Mouse (Mus musculus) neural tube, embryonic 15.5 days (tissue): Measurements from ENCODE around the gene A530016L24Rik. TPM values are rescaled to one million over a fixed set of nuclear protein-coding genes. Genes with fewer than 3 reads are reported as not detected.

Source experiments
- ATAC-seq: fragments of 200-750 bp; cut with Nextera tagmentation; 2 replicates; pipeline ENCODE4 v1.8.0; 2017; ENCODE audit warnings: mild to moderate bottlenecking, moderate TSS enrichment, moderate library complexity; ENCODE audit not compliant: low FRiP score
- H3K27ac ChIP-seq: fragments of 300-500 bp; sonication (generic); replicated peaks from 2 replicates; pipeline ENCODE4 v1.5.1; 2015; ENCODE audit warnings: mild to moderate bottlenecking, inconsistent platforms
- H3K27me3 ChIP-seq: fragments of 300-500 bp; sonication (generic); replicated peaks from 2 replicates; pipeline ENCODE4 v1.6.1; 2015; ENCODE audit warnings: inconsistent platforms
- H3K36me3 ChIP-seq: fragments of 300-500 bp; sonication (generic); 2 replicates; pipeline ENCODE4 v1.6.1; 2015; ENCODE audit warnings: inconsistent platforms
- H3K4me1 ChIP-seq: fragments of 300-500 bp; sonication (generic); 2 replicates; pipeline ENCODE4 v1.6.1; 2015; ENCODE audit warnings: inconsistent platforms
- H3K4me2 ChIP-seq: fragments of 300-500 bp; sonication (generic); 2 replicates; pipeline ENCODE4 v1.6.1; 2015; ENCODE audit warnings: inconsistent platforms, mild to moderate bottlenecking, moderate library complexity
- H3K4me3 ChIP-seq: fragments of 300-500 bp; sonication (generic); replicated peaks from 2 replicates; pipeline ENCODE4 v1.5.1; 2015; ENCODE audit warnings: mild to moderate bottlenecking, inconsistent platforms
- H3K9ac ChIP-seq: fragments of 300-500 bp; sonication (generic); replicated peaks from 2 replicates; pipeline ENCODE4 v1.6.1; 2015; ENCODE audit warnings: mild to moderate bottlenecking, inconsistent platforms
- H3K9me3 ChIP-seq: fragments of 300-500 bp; sonication (generic); replicated peaks from 2 replicates; pipeline ENCODE4 v1.6.1; 2016; ENCODE audit warnings: inconsistent platforms
- WGBS: fragments of 180-500 bp; shearing (Covaris S2); methylation state at CpG from one replicate; pipeline ENCODE4 v1.1.7; 2015; ENCODE audit warnings: mixed read lengths; 5-methylcytosine and 5-hydroxymethylcytosine counted together
- polyA plus RNA-seq: library from polyadenylated mRNA; unstranded; fragments of >200 nt; fragmentation: Nextera tagmentation; extraction: Ambion mirVana; gene quantifications from 2 replicates; pipeline ENCODE4 v1.2.1, GENCODE M21; 2015

Gene A530016L24Rik
- 0.06 and 0.20 TPM in 2 replicates for polyA plus RNA-seq

DNA sequence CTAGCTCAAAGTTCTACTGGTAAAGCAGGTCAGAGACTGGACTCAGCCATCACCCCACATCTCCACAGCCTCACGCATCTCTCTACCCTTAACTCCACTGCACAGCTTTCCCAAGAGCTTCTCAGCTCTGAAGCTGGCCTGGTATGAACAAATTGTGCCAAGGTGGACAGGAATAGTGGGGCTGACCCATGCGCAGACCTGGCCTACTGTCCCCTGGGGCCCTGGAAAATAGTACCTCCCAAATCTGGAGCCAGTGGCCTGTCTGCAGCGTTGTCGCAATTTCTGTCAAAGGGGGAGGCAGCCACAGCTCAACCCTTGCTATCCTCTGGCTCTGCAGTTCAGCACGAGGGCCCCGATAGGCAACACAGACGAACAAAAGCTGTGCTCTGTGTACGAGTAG lies at the start of gene A530016L24Rik:
TSS of gene A530016L24Rik (plus strand) at position 315 of the 400 bp plus-strand sequence.
- Histone ChIP-seq H3K27ac (no peak within 1 kb of the TSS), H3K36me3 (no peaks in the 10 kb centered on the region), H3K9ac (no peak within 1 kb of the TSS), H3K27me3 (peaks cover 11% of the 10 kb centered on the region; the same call in 1 of the 2 replicates), H3K4me2 (no peak within 1 kb of the TSS), H3K9me3 (no peaks in the 10 kb centered on the region), H3K4me3 (no peak within 1 kb of the TSS), H3K4me1 (peaks cover 20% of the 10 kb centered on the region)
- WGBS = 95% methylated on average over 8 of the region's 8 CpGs
- ATAC-seq = no peak

DNA sequence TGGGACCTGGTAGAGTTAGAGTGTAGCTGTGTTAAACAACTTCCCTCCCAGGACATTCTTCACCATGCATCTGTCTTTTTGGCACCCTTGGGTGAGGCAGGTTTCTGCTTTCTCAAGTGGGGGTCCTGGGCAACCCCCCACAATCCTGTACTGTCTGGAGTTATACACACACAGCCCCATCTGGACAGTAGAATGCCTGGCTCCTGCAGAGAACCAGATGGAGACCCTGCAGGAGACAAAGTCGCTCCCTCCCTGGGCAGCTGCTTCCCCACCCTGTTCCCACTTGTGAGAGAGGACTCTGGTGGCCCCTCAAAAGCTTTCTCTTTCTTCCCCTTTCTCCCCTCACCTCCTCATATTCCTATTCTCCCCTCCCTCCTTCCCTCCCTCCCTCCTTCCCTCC lies 49.3 kb upstream of the A530016L24Rik start:
- no peak for ATAC-seq

DNA sequence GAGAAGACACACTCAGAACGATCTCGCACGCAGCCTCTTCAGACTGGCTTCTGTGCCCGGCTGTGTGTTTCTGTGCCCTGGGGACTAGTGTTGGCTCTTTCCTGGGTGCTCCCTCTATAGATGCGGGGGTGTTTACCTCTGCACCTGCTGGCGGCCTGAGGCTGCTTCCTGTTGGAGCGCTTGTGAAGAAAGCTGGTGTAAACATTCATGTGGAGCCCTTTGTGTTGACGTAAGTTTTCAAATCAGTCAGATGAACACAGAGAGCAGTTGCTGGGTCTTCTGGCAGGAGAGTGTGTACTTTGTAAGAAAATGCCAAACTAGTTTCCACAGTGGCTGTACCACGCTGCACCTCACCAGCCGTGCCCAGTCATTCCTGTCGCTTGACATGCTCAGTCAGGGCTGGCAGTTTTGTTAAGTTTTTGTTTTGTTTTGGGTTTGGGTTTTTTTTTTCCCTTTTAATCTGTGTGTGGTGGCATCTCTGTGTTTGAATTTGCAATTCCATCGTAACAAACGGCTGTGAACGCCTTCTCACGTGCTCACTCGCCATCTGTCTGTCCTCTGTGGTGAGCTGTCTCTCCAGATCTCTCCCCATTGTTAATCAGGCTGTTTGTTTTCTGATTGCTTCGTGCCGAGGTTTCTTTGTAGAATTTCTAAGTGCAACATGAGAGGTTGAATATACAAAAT lies 40.0 kb upstream of the A530016L24Rik start:
- H3K36me3 ChIP-seq = no peaks in the 10 kb centered on the region
- peak overlapping the region; percentile 65 for H3K27ac ChIP-seq
- H3K9me3 ChIP-seq = no peaks in the 10 kb centered on the region
- ATAC-seq = no peak
- H3K27me3 ChIP-seq = no peaks in the 10 kb centered on the region
- no peak overlapping the region for H3K4me3 ChIP-seq
- WGBS = 50% methylated on average over 18 of the region's 18 CpGs
- H3K4me1 ChIP-seq = peaks cover 14% of the 10 kb centered on the region; the same call in 1 of the 2 replicates
- H3K4me2 ChIP-seq = no peak overlapping the region
- no peak overlapping the region for H3K9ac ChIP-seq

More for the DNA sequence above, 49.3 kb upstream of the A530016L24Rik start:
- Histone ChIP-seq H3K36me3 (no peaks in the 10 kb centered on the region), H3K4me1 (peaks cover 11% of the 10 kb centered on the region), H3K4me3 (no peak overlapping the region), H3K27ac (no peak overlapping the region), H3K9me3 (no peaks in the 10 kb centered on the region), H3K4me2 (no peak overlapping the region), H3K27me3 (peaks cover 4% of the 10 kb centered on the region; the same call in 1 of the 2 replicates), H3K9ac (no peak overlapping the region)
- 46% methylated on average over 1 of the region's 1 CpGs for WGBS

DNA sequence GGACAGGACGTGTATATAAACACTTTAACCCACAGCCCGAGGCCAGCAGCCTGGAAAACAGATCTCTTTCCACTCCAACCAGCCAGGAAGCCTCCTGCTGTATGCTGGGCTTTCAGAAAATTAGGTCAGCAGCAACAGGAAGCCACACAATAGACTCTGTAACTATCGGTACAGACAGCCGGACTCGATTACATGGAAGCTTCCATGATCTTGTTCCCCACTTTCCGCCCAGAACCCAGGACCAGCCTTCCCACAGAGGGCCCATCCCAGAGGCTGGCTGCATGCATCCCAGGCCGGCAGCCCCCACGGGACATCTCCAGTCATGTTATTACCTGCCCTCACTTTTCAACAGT lies 39.4 kb upstream of the A530016L24Rik start:
- H3K4me2 ChIP-seq = no peak overlapping the region
- no peaks in the 10 kb centered on the region; the same call in 1 of the 2 replicates for H3K27me3 ChIP-seq
- H3K4me1 ChIP-seq = peaks cover 14% of the 10 kb centered on the region; the same call in 1 of the 2 replicates
- peak overlapping the region; percentile 65 for H3K27ac ChIP-seq
- no peak overlapping the region for H3K4me3 ChIP-seq
- no peaks in the 10 kb centered on the region for H3K36me3 ChIP-seq
- no peak overlapping the region for H3K9ac ChIP-seq
- no peaks in the 10 kb centered on the region for H3K9me3 ChIP-seq
- ATAC-seq = no peak
- 70% methylated on average over 8 of the region's 8 CpGs for WGBS

DNA sequence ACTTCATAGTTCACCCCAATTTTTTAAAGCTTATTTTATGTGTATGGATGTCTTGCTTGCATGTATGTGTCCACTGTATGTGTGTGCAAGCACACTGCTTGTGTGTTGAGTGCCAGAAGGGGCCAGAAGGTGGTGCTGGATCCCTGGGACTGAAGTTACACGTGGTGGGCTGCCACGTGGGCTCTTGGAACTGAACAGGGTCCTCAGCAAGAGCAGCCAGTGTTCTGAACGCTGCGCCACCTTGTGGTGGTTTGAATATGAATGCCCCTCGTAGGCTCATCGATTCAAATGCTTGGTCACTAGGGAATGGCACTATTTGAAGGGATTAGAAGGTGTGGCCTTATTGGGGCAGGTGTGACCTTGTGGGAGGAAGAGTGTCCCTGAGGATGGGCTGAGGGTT lies 38.4 kb upstream of the A530016L24Rik start:
- Histone ChIP-seq H3K4me2 (no peak overlapping the region), H3K4me1 (peaks cover 14% of the 10 kb centered on the region; the same call in 1 of the 2 replicates), H3K27ac (no peak overlapping the region), H3K9ac (no peak overlapping the region), H3K36me3 (no peaks in the 10 kb centered on the region), H3K27me3 (peaks cover under 1% of the 10 kb centered on the region), H3K9me3 (no peaks in the 10 kb centered on the region), H3K4me3 (no peak overlapping the region)
- 28% methylated on average over 6 of the region's 6 CpGs for WGBS
- ATAC-seq = no peak

DNA sequence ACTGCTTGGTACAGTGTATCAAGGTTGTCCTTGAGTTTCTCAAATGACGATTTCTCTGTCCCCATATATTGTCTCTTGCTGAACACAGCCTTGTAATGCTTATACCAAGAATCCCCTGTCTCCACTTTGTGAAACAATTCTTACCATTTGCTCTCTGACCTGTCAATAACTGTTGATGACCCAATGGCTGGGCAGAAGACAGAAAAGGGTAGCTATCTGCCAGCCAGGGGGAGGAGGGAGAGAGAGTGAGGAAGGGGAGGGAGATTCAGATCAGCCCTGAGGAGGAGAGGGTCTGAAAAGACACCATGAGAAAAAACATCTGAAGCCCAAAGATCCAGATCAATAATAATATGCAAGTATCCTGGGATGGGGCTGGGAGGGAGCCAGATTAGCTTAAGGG lies 37.9 kb upstream of the A530016L24Rik start:
- no peak overlapping the region for H3K27ac ChIP-seq
- H3K4me1 ChIP-seq = peaks cover 14% of the 10 kb centered on the region; the same call in 1 of the 2 replicates
- H3K9me3 ChIP-seq = no peaks in the 10 kb centered on the region
- no peak for ATAC-seq
- H3K27me3 ChIP-seq = peaks cover 5% of the 10 kb centered on the region
- H3K9ac ChIP-seq = no peak overlapping the region
- no peak overlapping the region for H3K4me2 ChIP-seq
- H3K4me3 ChIP-seq = no peak overlapping the region
- H3K36me3 ChIP-seq = no peaks in the 10 kb centered on the region
- 94% methylated on average over 1 of the region's 1 CpGs for WGBS

DNA sequence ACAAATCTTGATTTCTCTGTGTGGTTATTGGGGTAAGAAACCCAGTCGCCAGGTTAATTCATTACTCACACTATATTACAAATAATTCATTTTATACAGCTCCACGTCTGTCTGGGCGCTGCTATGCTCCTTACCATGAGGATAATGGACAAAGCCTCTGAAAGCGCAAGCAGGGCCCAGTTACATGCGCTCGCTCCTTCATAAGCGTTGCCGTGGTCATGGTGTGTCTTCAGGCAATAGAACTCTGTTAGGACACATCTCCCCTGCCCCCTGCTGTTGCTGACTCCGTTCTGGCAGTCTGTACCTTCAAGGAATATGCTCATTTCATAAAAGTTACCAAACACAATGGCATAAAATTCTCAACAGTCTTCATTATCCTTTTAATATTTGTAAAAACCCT lies 37.4 kb upstream of the A530016L24Rik start:
- no peak overlapping the region for H3K4me3 ChIP-seq
- H3K27ac ChIP-seq = no peak overlapping the region
- WGBS = 75% methylated on average over 9 of the region's 9 CpGs
- H3K9ac ChIP-seq = no peak overlapping the region
- H3K27me3 ChIP-seq = peaks cover 6% of the 10 kb centered on the region
- H3K9me3 ChIP-seq = no peaks in the 10 kb centered on the region
- H3K4me1 ChIP-seq = peaks cover 14% of the 10 kb centered on the region; the same call in 1 of the 2 replicates
- H3K36me3 ChIP-seq = no peaks in the 10 kb centered on the region
- ATAC-seq = no peak
- no peak overlapping the region for H3K4me2 ChIP-seq

DNA sequence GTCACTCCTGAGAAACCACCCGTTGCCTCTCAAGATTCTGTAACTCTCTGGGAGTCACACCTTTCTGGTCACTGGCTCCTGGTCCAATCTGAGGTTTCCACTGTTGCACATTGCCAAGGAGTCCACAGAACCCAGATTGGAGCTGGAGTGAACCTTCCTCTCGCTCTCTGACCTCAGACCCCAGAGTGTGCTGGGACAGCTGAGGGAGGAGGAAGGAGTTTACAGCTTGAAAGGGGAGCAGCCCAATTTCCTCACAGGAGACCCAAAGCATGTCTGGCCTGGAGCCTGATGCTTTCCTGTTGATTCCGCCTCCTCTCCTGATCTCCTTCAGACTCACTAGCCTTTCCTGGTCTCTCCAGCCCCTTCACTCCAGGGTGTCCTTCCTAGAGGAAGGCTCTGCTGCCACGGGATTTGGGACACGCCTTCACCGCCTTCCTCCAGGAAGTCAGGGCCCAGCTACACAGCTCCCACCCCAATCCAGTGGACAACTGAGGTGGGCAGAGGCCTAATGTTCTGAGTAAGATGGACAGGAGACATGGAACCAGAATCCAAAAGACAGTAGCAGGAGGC lies 33.0 kb upstream of the A530016L24Rik start:
- Histone ChIP-seq H3K36me3 (no peaks in the 10 kb centered on the region), H3K9ac (no peak overlapping the region), H3K4me2 (no peak overlapping the region), H3K4me3 (no peak overlapping the region), H3K27ac (no peak overlapping the region), H3K27me3 (peaks cover 13% of the 10 kb centered on the region), H3K9me3 (no peaks in the 10 kb centered on the region), H3K4me1 (peaks cover 8% of the 10 kb centered on the region; the same call in 1 of the 2 replicates)
- 83% methylated on average over 6 of the region's 6 CpGs for WGBS
- no peak for ATAC-seq

DNA sequence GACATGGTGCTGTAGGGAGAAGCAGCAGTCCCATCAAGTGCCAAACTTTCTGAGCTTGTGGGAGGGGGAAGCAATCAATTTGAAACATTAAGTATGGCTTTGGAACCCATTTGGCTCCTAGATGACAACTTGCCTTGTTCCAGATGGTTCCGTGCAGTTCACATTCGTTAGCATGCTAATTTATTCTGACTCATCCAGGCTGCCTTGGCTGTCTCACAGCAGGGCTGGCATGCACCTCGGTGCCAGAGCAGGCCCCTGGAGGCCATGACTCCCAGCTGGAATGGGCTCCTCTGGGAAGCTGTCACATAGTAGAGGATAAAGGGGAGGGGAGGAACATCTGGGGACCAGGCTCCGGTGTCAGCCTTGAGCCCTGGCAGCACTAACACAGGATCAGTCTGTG lies 31.4 kb upstream of the A530016L24Rik start:
- Histone ChIP-seq H3K4me1 (peaks cover 15% of the 10 kb centered on the region), H3K36me3 (no peaks in the 10 kb centered on the region), H3K9ac (no peak overlapping the region), H3K27me3 (peaks cover 13% of the 10 kb centered on the region), H3K9me3 (no peaks in the 10 kb centered on the region), H3K27ac (no peak overlapping the region), H3K4me3 (no peak overlapping the region), H3K4me2 (no peak overlapping the region)
- peak; percentile 54; the same call in 1 of the 2 replicates for ATAC-seq
- 9% methylated on average over 4 of the region's 4 CpGs for WGBS

DNA sequence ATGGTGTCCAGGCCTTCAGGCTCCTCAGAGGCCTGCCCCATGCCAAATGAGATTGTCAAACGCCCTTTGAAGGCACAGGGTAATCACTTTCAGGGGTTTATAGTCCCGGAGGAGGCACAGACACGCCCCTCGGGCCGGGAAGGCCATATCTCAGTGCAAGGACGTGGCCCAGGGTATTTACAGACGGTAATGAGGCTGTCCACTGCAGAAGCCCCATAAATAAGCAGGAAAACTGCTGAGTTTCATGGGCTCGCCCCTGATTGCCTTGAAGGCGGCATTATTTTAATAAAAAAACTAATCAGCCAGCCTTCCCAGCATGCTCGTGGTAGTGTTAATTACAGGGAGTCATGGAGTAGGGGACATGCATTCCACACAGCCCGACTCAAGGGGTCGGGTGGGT lies 26.8 kb upstream of the A530016L24Rik start:
- Histone ChIP-seq H3K27ac (no peak overlapping the region), H3K4me2 (no peak overlapping the region), H3K36me3 (no peaks in the 10 kb centered on the region), H3K27me3 (peaks cover 12% of the 10 kb centered on the region; the same call in 1 of the 2 replicates), H3K9ac (0 out of 2 replicates have a peak overlapping the region, but pooled peaks have one; percentile 4), H3K9me3 (no peaks in the 10 kb centered on the region), H3K4me3 (no peak overlapping the region), H3K4me1 (peaks cover 34% of the 10 kb centered on the region)
- 12% methylated on average over 12 of the region's 12 CpGs for WGBS
- no peak for ATAC-seq

DNA sequence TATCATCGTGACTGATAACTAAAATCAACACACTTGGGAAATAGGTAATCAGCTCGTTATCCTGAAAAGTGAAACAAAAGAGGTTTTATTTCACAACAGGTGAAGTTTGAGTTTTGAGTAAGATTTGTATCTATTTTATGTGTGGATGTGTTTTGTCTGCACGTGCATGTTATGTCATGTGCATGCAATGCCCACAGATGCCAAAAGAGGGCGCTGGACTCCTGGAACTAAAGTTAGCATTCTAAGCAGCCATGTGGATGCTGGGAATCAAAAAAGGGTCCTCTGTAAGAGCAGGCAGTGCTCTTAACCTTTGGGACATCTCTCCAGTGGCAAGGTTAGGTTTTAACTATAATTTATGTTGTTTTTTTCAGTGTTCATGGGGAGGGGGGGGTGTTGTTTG lies 26.0 kb upstream of the A530016L24Rik start:
- Histone ChIP-seq H3K27ac (no peak overlapping the region), H3K27me3 (peaks cover 12% of the 10 kb centered on the region; the same call in 1 of the 2 replicates), H3K4me3 (no peak overlapping the region)

More for the DNA sequence above, 26.0 kb upstream of the A530016L24Rik start:
- 80% methylated on average over 4 of the region's 4 CpGs for WGBS
- no peak overlapping the region for H3K4me2 ChIP-seq
- ATAC-seq = no peak
- H3K4me1 ChIP-seq = peaks cover 26% of the 10 kb centered on the region
- no peak overlapping the region for H3K9ac ChIP-seq
- no peaks in the 10 kb centered on the region for H3K9me3 ChIP-seq
- no peaks in the 10 kb centered on the region for H3K36me3 ChIP-seq
